Mouse (Mus musculus) thymus, adult 2 months (tissue): ENCODE data around the gene Mindy4. TPM values are rescaled to one million over a fixed set of nuclear protein-coding genes. Genes with fewer than 3 reads are reported as not detected.

Experiments used
- DNase-seq: peaks from one replicate; pipeline ENCODE4 v3.0.0; 2021
- H3K27ac ChIP-seq: fragments of 200-500 bp; 2 replicates; pipeline ENCODE4 v1.5.1; 2012; ENCODE audit warnings: low read length, control low read depth; ENCODE audit not compliant: control insufficient read depth, insufficient read depth
- H3K27me3 ChIP-seq: fragments of 200-500 bp; 2 replicates; pipeline ENCODE4 v1.6.1; 2012; ENCODE audit warnings: mild to moderate bottlenecking, low read length, moderate library complexity, mixed read lengths; ENCODE audit not compliant: control insufficient read depth, insufficient read depth
- H3K36me3 ChIP-seq: fragments of 200-500 bp; 2 replicates; pipeline ENCODE4 v1.6.1; 2012; ENCODE audit warnings: mild to moderate bottlenecking, low read length, moderate library complexity; ENCODE audit not compliant: control insufficient read depth, insufficient read depth
- H3K4me1 ChIP-seq: fragments of 200-500 bp; replicated peaks from 2 replicates; pipeline ENCODE4 v1.6.1; 2012; ENCODE audit warnings: low read length; ENCODE audit not compliant: control insufficient read depth, insufficient read depth
- H3K4me3 ChIP-seq: fragments of 200-500 bp; 2 replicates; pipeline ENCODE4 v1.5.1; 2012; ENCODE audit warnings: mild to moderate bottlenecking, low read length, control low read depth, moderate library complexity; ENCODE audit not compliant: control insufficient read depth, insufficient read depth
- CTCF ChIP-seq: fragments of 200-500 bp; IDR thresholded peaks from 2 replicates; pipeline ENCODE4 v1.5.1; 2012; ENCODE audit warnings: mild to moderate bottlenecking, control low read depth, low read length, moderate library complexity, borderline replicate concordance; ENCODE audit not compliant: control insufficient read depth, poor library complexity, insufficient read depth; ENCODE audit errors: extremely low read depth
- POLR2A ChIP-seq: fragments of 200-500 bp; IDR thresholded peaks from 2 replicates; pipeline ENCODE4 v1.6.1; 2012; ENCODE audit warnings: mild to moderate bottlenecking, low read length, control low read depth, moderate library complexity; ENCODE audit not compliant: control insufficient read depth, poor library complexity, insufficient read depth; ENCODE audit errors: extremely low read depth
- WGBS: fragments of 180-500 bp; shearing (Covaris S2); methylation state at CpG from one replicate; pipeline ENCODE4 v1.1.7; 2018; 5-methylcytosine and 5-hydroxymethylcytosine counted together
- polyA plus RNA-seq: library from polyadenylated mRNA; depleted of rRNA; stranded (reverse); fragments of >200 nt; gene quantifications from 2 replicates; pipeline ENCODE4 v1.2.3, GENCODE M21; 2012

Mindy4 gene
- polyA plus RNA-seq, 1 experiment: 9.2 TPM

GRCm38 (mm10) chr6:55234636-55235035, 31.5 kb downstream of the Mindy4 start:
- Histone ChIP-seq H3K4me3 (no peak overlapping the region), H3K27ac (no peak overlapping the region), H3K4me1 (no peaks in the 10 kb centered on the region), H3K36me3 (no peaks in the 10 kb centered on the region), H3K27me3 (no peaks in the 10 kb centered on the region)
- no peak for DNase-seq
- no peak for TF ChIP-seq POLR2A
- 93% methylated on average over 6 of the region's 6 CpGs for WGBS

GRCm38 (mm10) chr6:55235733-55236132, 32.5 kb downstream of the Mindy4 start:
- TF ChIP-seq CTCF (no peak), POLR2A (no peak)
- no peak overlapping the region for H3K4me3 ChIP-seq
- DNase-seq: no peak

GRCm38 (mm10) chr6:55239931-55240330, 36.7 kb downstream of the Mindy4 start:
- Histone ChIP-seq H3K4me3 (no peak overlapping the region), H3K36me3 (no peaks in the 10 kb centered on the region), H3K27me3 (no peaks in the 10 kb centered on the region), H3K4me1 (no peaks in the 10 kb centered on the region), H3K27ac (no peak overlapping the region)
- 90% methylated on average over 8 of the region's 8 CpGs for WGBS
- DNase-seq: no peak
- TF ChIP-seq CTCF: no peak
- TF ChIP-seq POLR2A: no peak

More at GRCm38 (mm10) chr6:55235733-55236132, 32.5 kb downstream of the Mindy4 start:
- Histone ChIP-seq H3K27ac (no peak overlapping the region), H3K27me3 (no peaks in the 10 kb centered on the region), H3K4me1 (no peaks in the 10 kb centered on the region), H3K36me3 (no peaks in the 10 kb centered on the region)
- 96% methylated on average over 4 of the region's 4 CpGs for WGBS

GRCm38 (mm10) chr6:55240591-55241260, 37.5 kb downstream of the Mindy4 start:
- WGBS: 88% methylated on average over 9 of the region's 9 CpGs
- Histone ChIP-seq H3K4me1 (no peaks in the 10 kb centered on the region), H3K4me3 (no peak overlapping the region), H3K27ac (no peak overlapping the region), H3K36me3 (no peaks in the 10 kb centered on the region), H3K27me3 (no peaks in the 10 kb centered on the region)
- DNase-seq: no peak
- TF ChIP-seq POLR2A (no peak), CTCF (no peak)

GRCm38 (mm10) chr6:55241479-55241878, 38.3 kb downstream of the Mindy4 start:
- Histone ChIP-seq H3K27ac (no peak overlapping the region), H3K36me3 (no peaks in the 10 kb centered on the region), H3K4me1 (no peaks in the 10 kb centered on the region), H3K27me3 (no peaks in the 10 kb centered on the region), H3K4me3 (no peak overlapping the region)
- no peak for DNase-seq
- TF ChIP-seq POLR2A (no peak), CTCF (no peak)
- WGBS: 91% methylated on average over 5 of the region's 5 CpGs

- Histone ChIP-seq H3K36me3 (no peaks in the 10 kb centered on the region), H3K4me1 (no peaks in the 10 kb centered on the region), H3K4me3 (no peak overlapping the region), H3K27me3 (no peaks in the 10 kb centered on the region), H3K27ac (no peak overlapping the region)
- 96% methylated on average over 8 of the region's 8 CpGs for WGBS
- TF ChIP-seq CTCF: no peak
- TF ChIP-seq POLR2A: no peak
- DNase-seq: no peak
Observed at GRCm38 (mm10) chr6:55245680-55246079, 42.5 kb downstream of the Mindy4 start.

GRCm38 (mm10) chr6:55246441-55246840, 43.3 kb downstream of the Mindy4 start:
- Histone ChIP-seq H3K36me3 (no peaks in the 10 kb centered on the region), H3K27me3 (no peaks in the 10 kb centered on the region), H3K4me1 (no peaks in the 10 kb centered on the region), H3K27ac (no peak overlapping the region), H3K4me3 (no peak overlapping the region)
- TF ChIP-seq CTCF: no peak
- no peak for TF ChIP-seq POLR2A
- DNase-seq: no peak
- WGBS: 45% methylated on average over 7 of the region's 7 CpGs
